Mouse (Mus musculus) heart, postnatal 0 days (tissue): Measurements from ENCODE around the gene Capzb. TPM values are rescaled to one million over a fixed set of nuclear protein-coding genes. Genes with fewer than 3 reads are reported as not detected.
A peak's percentile ranks its signal among the peaks of the same experiment; 100 is the strongest.

Experiments used
- ATAC-seq: fragments of 200-750 bp; cut with Nextera tagmentation; 2 replicates; pipeline ENCODE4 v1.8.0; 2017; ENCODE audit warnings: low read depth, moderate number of reproducible peaks, moderate library complexity; ENCODE audit not compliant: insufficient read depth
- DNase-seq: peaks from one replicate; pipeline ENCODE4 v3.0.0-alpha.2; 2016; ENCODE audit warnings: low spot score
- H3K27ac ChIP-seq: fragments of 300-500 bp; sonication (generic); 2 replicates; pipeline ENCODE4 v1.5.1; 2014; ENCODE audit warnings: low read depth, mild to moderate bottlenecking
- H3K27me3 ChIP-seq: fragments of 300-500 bp; sonication (generic); 2 replicates; pipeline ENCODE4 v1.6.1; 2014; ENCODE audit warnings: low read length, mixed read lengths; ENCODE audit not compliant: control insufficient read depth, insufficient read depth
- H3K36me3 ChIP-seq: fragments of 300-500 bp; sonication (generic); replicated peaks from 2 replicates; pipeline ENCODE4 v1.6.1; 2014; ENCODE audit warnings: low read length, mixed read lengths; ENCODE audit not compliant: control insufficient read depth, insufficient read depth
- H3K4me1 ChIP-seq: fragments of 300-500 bp; sonication (generic); 2 replicates; pipeline ENCODE4 v1.6.1; 2014; ENCODE audit warnings: antibody characterized with exemption; ENCODE audit not compliant: control insufficient read depth, insufficient read depth
- H3K4me2 ChIP-seq: fragments of 300-500 bp; sonication (generic); 2 replicates; pipeline ENCODE4 v1.6.1; 2014; ENCODE audit warnings: low read depth, mild to moderate bottlenecking, low read length, moderate library complexity
- H3K4me3 ChIP-seq: fragments of 300-500 bp; sonication (generic); 2 replicates; pipeline ENCODE4 v1.5.1; 2014; ENCODE audit warnings: low read depth, low read length
- H3K9ac ChIP-seq: fragments of 300-500 bp; sonication (generic); replicated peaks from 2 replicates; pipeline ENCODE4 v1.6.1; 2014; ENCODE audit warnings: low read depth, low read length, mixed read lengths
- H3K9me3 ChIP-seq: fragments of 300-500 bp; sonication (generic); replicated peaks from 2 replicates; pipeline ENCODE4 v1.6.1; 2016; ENCODE audit warnings: low read length; ENCODE audit not compliant: control insufficient read depth
- CTCF ChIP-seq: IDR thresholded peaks from 2 replicates; pipeline ENCODE4 v1.5.1; 2016; ENCODE audit warnings: antibody characterized with exemption, control low read depth, low read depth
- EP300 ChIP-seq: IDR thresholded peaks from 2 replicates; pipeline ENCODE4 v1.6.1; 2016; ENCODE audit warnings: antibody characterized with exemption, low read depth
- WGBS: fragments of 180-500 bp; shearing (Covaris S2); extraction: QIAGEN DNeasy Blood & Tissue Kit; methylation state at CpG from one replicate; pipeline ENCODE4 v1.1.7; 2014; 5-methylcytosine and 5-hydroxymethylcytosine counted together
- polyA plus RNA-seq: library from polyadenylated mRNA; unstranded; fragments of >200 nt; fragmentation: Nextera tagmentation; extraction: Ambion mirVana; gene quantifications from 2 replicates; pipeline ENCODE4 v1.2.1, GENCODE M21; 2015
- total RNA-seq: library from RNA; depleted of rRNA; stranded (reverse); fragments of >200 nt; gene quantifications from 2 replicates; pipeline ENCODE4 v1.2.3, GENCODE M21; 2014; ENCODE audit warnings: low replicate concordance

The Capzb gene
- total and polyA plus RNA-seq, 2 experiments from 2014 or later = 131 to 363 TPM

- H3K9me3 ChIP-seq = no peaks in the 10 kb centered on the region
- DNase-seq = no peak
- under 1% methylated on average over 51 of the region's 53 CpGs for WGBS
These were observed 118.4 kb downstream of the Capzb start for GRCm38 (mm10) chr4:139310899-139311701.

GRCm38 (mm10) chr4:139311707-139312106, 119.0 kb downstream of the Capzb start:
- ATAC-seq (no peak), DNase-seq (no peak)
- Histone ChIP-seq H3K27me3 (no peaks in the 10 kb centered on the region), H3K4me3 (peak overlapping the region; percentile 87), H3K9ac (0 out of 2 replicates have a peak overlapping the region, but pooled peaks have one; percentile 67), H3K4me1 (peaks cover 14% of the 10 kb centered on the region), H3K9me3 (no peaks in the 10 kb centered on the region), H3K27ac (no peak overlapping the region), H3K4me2 (peak overlapping the region; percentile 95), H3K36me3 (peaks cover 12% of the 10 kb centered on the region; the same call in 1 of the 2 replicates)
- TF ChIP-seq CTCF (no peak), EP300 (no peak)
- WGBS = 30% methylated on average over 14 of the region's 14 CpGs

More at GRCm38 (mm10) chr4:139310899-139311701, 118.4 kb downstream of the Capzb start:
- Histone ChIP-seq H3K27ac (peak overlapping the region; percentile 31; the same call in 1 of the 2 replicates), H3K4me1 (peaks cover 14% of the 10 kb centered on the region), H3K4me2 (peak overlapping the region; percentile 95), H3K4me3 (peak overlapping the region; percentile 87), H3K27me3 (no peaks in the 10 kb centered on the region), H3K36me3 (peaks cover 18% of the 10 kb centered on the region; the same call in 1 of the 2 replicates), H3K9ac (peak overlapping the region; percentile 67)
- peak; percentile 62; the same call in 1 of the 2 replicates for ATAC-seq
- no peak for TF ChIP-seq CTCF
- TF ChIP-seq EP300 = no peak

GRCm38 (mm10) chr4:139312632-139313031, 119.9 kb downstream of the Capzb start:
- H3K9me3 ChIP-seq = no peaks in the 10 kb centered on the region
- no peak overlapping the region for H3K9ac ChIP-seq
- WGBS = 65% methylated on average over 4 of the region's 4 CpGs
- no peak for ATAC-seq
- DNase-seq = no peak
- H3K4me1 ChIP-seq = peaks cover 14% of the 10 kb centered on the region
- H3K36me3 ChIP-seq = peaks cover 11% of the 10 kb centered on the region; the same call in 1 of the 2 replicates
- TF ChIP-seq CTCF (peak; percentile 39), EP300 (no peak)
- no peaks in the 10 kb centered on the region for H3K27me3 ChIP-seq
- no peak overlapping the region for H3K4me2 ChIP-seq
- H3K4me3 ChIP-seq = no peak overlapping the region
- no peak overlapping the region for H3K27ac ChIP-seq

GRCm38 (mm10) chr4:139318449-139318848, 125.8 kb downstream of the Capzb start:
- peaks cover 11% of the 10 kb centered on the region; the same call in 1 of the 2 replicates for H3K36me3 ChIP-seq
- no peak overlapping the region for H3K4me2 ChIP-seq
- H3K4me3 ChIP-seq = no peak overlapping the region
- no peaks in the 10 kb centered on the region for H3K4me1 ChIP-seq
- H3K27me3 ChIP-seq = no peaks in the 10 kb centered on the region
- no peaks in the 10 kb centered on the region for H3K9me3 ChIP-seq
- no peak for DNase-seq
- WGBS = 88% methylated on average over 11 of the region's 11 CpGs
- ATAC-seq = no peak
- TF ChIP-seq EP300 = no peak
- TF ChIP-seq CTCF = no peak
- no peak overlapping the region for H3K27ac ChIP-seq
- H3K9ac ChIP-seq = no peak overlapping the region

- no peak overlapping the region for H3K4me2 ChIP-seq
- 82% methylated on average over 4 of the region's 4 CpGs for WGBS
These were observed 127.0 kb downstream of the Capzb start for GRCm38 (mm10) chr4:139319740-139320139.

More at GRCm38 (mm10) chr4:139319740-139320139, 127.0 kb downstream of the Capzb start:
- peaks cover 11% of the 10 kb centered on the region; the same call in 1 of the 2 replicates for H3K36me3 ChIP-seq
- H3K4me1 ChIP-seq = no peaks in the 10 kb centered on the region
- DNase-seq (no peak), ATAC-seq (no peak)
- H3K27me3 ChIP-seq = no peaks in the 10 kb centered on the region
- no peak overlapping the region for H3K4me3 ChIP-seq
- H3K9ac ChIP-seq = no peak overlapping the region
- TF ChIP-seq EP300 = no peak
- TF ChIP-seq CTCF = no peak
- no peak overlapping the region for H3K27ac ChIP-seq
- H3K9me3 ChIP-seq = no peaks in the 10 kb centered on the region
